Mouse (Mus musculus) skeletal muscle tissue, postnatal 0 days (tissue): ENCODE results near the gene Epor. TPM values are rescaled to one million over a fixed set of nuclear protein-coding genes. Genes with fewer than 3 reads are reported as not detected.

Experiments used
- polyA plus RNA-seq: library from polyadenylated mRNA; unstranded; fragments of >200 nt; fragmentation: Nextera tagmentation; extraction: Ambion mirVana; gene quantifications from 2 replicates; pipeline ENCODE4 v1.2.1, GENCODE M21; 2015

Epor gene
- 8.0 and 9.8 TPM in 2 replicates for polyA plus RNA-seq

DNA sequence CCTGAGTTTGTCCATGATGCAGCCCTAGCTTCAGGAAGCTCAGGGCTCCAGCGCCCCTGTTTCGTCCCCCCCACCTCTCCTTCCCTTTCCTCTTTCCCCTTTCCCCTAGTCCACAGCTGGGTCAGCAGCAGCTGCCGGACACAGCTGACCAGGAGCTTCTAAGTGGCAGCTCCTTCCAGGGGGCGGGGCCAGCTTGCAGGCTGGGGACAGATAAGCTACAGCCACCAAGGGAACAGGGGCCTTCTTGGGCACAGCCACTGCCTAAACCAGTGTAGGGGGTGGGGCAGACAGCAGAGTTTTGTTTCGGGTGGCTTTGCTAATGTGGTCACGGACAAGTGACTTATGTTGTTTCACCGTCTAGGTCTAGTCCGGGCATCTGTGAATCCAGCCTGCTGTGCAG is at the start of gene Epor:
TSS of gene Epor (minus strand) at position 90 of the 400 bp plus-strand sequence.

DNA sequence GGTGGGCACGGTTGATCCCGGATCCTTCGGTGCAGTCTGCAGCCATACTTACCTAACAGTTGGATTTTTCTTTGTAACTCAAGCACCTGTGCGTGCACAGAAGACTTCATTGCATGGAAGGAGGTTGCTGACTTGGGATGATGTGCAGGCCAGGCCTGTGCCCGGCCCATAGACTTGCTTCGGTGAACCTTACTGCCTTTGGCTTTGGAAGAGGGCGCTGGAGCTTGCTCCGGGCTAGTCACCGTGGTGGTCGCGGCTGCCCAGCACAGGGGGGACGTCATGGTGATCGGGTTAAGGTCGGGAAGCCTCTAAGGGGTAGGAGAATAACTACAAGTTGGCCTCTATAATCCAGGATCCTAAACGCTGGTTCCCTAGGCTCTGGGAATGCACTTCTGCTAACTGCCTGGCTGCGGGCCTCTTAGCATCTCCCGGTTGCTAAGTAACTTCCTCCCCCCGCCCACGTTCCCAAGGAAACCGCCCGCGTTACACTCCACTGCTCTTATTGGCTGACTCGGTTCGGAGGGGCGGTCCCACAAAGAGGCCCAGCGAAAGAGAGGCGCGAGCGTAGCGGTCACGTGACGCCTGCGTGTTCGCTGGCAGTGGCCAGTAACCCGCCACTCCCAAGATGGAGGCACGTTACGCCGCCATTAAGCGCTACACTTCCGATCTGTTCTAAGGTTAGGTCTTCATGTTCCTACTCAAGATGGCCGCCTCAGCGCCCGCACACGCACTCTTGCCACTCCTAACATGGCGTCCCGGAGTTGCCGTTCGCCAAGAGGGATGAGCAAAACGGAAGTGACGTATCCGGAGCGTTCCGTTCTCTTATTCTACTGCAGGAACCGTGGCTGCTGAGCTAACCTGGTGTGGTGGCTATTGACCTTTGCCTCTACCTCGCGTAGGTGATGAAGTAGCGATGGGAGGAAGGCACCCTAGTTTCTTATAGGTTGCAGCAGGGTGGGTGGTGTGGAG is 39.2 kb upstream of the Epor start, which contains the start of the genes Ccdc151 and Prkcsh:
TSS of gene Ccdc151 (minus strand) at position 441 of the 969 bp plus-strand sequence.
TSS of gene Prkcsh (plus strand) at position 613 of the 969 bp plus-strand sequence.

DNA sequence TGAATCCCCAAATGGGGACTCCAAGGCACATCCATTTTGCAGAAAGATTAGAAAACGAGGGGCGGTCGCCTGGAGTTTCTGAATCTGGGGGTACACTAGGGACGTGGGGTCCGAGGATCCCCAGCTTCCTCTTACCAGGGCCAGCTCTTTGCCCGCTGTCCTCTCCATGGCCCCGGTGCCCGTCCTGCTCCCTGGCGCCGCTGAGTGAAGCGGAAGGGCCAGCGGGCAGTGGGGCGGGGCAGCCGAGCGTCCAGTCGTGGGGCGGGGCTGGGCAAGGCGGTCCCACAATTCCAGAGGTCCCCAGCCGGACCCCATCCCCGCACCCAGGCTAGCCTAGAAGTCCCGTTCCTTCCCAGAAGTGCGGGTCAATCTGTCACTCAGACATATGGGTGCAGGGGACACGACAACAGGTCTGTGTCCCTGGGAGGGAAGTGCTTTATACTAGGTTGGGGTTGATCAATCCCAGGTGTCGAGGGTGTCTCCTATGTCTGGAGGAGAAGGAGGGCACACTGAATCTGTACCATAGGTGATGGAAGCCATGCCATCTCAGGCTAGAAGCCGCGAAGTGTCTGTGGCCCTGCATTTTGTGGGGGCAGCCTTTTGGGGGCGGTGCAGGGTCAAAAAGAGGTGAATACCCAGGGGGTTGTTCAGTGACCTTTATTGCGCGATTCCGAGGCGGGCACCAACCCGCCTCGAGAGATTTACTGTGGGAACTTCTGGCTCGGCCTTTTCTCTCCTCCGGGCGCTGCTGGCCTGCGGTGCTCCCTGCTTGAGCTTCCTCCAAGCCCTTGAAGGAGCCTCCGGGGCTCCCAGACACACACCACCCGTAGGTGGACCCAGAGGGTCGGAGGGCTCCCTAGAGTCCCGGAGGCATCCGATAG is 26.2 kb upstream of the Epor start, which contains the start of gene Rgl3:
TSS of gene Rgl3 (minus strand) at position 217 of the 881 bp plus-strand sequence.

DNA sequence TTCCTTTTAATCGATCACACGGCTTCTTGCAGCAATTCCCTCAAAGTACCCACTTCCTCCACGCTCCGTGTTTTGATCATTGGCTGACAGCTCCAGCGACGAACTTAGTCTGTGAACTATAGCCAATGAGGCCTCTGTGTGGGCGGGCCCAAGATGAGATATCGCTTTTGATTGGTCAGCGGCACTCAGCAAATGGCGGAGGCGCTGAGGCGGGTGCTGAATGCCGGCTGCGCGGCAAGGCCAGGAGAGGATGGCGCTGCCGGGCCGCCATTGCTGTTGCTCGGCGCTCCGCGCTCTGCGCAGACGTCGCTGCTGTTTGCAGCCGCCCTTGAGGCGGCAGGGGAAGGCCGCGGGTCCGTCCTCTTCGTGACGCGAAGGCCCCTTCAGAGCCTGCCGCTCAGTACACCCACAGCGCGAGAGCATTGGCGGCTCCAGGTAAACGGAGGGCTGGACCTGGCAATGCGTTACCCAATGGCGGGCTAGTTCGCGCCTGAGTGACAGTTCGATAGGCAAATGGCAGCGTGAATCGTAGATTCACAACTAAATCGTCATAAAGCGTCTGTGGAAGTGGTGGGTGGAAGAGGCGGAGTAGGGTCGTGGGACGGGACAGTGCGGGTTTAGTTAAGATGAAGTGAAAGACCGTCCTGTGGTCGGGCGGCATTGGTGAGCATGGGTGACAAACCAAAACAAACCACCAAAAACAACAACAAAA is 7.6 kb downstream of the Epor start, which contains the start of gene Swsap1:
TSS of gene Swsap1 (plus strand) at position 186 of the 712 bp plus-strand sequence.

DNA sequence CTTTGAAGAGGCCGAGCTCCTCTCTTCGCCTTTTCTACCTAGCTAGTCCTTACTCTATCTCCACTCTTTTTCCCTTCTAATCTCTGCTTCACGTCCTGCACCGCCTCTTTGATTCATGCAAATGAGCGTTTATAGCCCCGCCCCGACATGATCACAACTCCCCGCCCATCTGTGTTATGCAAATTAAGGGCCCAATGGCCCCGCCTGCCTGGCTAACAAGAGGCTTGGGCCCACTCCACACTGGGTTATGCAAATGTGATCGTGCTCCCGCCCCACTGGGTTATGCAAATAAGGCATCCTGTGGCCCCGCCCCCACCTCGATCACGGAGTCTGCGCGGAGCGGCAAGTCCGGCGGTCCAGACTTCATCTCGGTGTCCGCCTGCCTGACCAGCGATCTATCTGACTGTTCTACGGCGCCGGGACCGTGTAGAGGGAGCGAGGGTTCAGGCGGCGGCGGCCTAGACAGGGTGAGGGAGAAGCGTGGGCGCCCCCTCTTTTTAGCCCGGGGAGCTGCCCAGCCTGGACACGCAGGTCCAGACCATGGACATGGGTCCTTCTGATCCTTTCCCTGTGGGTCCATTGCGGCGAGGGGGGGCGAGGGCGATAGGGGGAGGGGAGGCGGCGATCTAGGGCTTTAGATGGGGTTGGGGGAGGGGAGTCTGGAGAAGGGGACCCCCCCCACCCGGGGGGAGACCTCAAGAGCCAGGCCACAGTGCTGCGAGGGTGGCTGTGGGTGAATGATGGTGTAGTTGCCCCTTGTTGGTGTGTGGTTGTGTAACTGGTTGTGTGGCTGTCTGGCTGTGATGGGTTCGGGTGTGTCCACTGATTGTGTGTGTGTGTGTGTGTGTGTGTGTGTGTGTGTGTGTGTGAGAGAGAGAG is 26.4 kb downstream of the Epor start, which contains the start of gene Plppr2:
TSS of gene Plppr2 (plus strand) at position 342 of the 879 bp plus-strand sequence.

DNA sequence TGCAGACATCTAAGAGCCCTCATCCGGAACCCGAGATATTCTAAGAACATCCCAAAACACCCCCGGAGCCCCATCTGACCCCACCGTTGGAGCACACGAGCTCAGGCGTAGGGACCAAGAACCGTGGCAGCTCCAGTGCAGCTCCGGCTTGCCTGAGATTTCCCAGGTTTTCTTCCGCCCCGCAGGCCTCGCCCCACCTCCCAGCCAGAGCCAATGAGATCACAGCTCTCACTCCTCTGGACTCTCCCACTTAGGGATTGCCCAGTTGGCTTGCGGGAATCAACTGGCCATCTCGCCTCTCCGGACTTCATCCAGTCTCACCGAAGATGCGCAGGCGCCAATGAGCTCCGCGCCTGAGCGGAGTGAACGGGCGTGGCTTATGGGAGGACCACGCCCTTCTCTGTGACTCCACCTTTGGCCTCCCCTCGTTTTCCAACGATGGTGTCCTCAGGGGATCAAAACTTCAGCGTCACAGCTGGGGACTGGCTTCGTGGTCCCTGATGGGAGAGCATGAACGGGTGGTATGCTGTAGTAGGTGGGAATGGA is 36.0 kb downstream of the Epor start, which contains the start of the genes Ccdc159 and Tmem205:
TSS of gene Ccdc159 (plus strand) at position 264 of the 546 bp plus-strand sequence.
TSS of gene Tmem205 (minus strand) at position 349 of the 546 bp plus-strand sequence.

DNA sequence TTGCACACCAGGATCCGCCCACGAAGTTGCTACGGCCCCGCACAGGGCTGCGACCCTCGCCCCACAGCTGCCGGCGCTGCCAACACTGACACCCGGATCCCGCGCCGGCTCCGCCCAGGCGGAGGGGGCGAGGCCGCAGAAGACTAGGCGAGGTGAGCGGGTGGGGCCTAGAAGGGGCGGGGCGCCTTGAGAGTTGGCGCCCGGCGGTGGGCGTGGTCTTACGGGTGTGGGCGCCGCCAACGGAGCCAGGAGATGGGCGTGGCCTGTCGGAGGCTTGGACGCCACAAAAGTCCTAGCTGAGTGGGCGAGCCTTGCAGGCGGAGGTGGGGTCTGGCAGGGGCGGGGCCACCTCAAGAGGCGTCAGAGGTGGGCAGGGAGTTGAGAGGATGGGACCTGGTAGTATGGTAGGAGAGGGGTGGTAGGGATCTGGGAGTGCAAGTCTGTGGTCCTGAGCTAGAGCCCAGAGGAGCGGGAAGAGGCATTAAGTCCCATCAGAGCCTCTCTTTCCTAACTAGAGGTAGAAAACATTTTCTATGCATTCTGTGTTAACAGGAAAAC is 45.2 kb downstream of the Epor start, which contains the start of gene Rab3d:
TSS of gene Rab3d (minus strand) at position 158 of the 558 bp plus-strand sequence.

Other genes with a start within 250 kb of the Epor start
- 6.8 and 11.5 TPM in 2 replicates for gene Ldlr, start 240.0 kb downstream of the Epor start, polyA plus RNA-seq
- 16.6 and 19.0 TPM in 2 replicates for gene Spc24, start 203.2 kb downstream of the Epor start, polyA plus RNA-seq
- gene Kank2, start 164.8 kb downstream of the Epor start, polyA plus RNA-seq: 10.1 and 10.9 TPM in 2 replicates
- 1.1 and 6.7 TPM in 2 replicates for gene Angptl8, start 128.0 kb downstream of the Epor start, polyA plus RNA-seq
- 13.3 and 14.2 TPM in 2 replicates for gene Dock6, start 110.9 kb downstream of the Epor start, polyA plus RNA-seq
- 6.7 and 17.4 TPM in 2 replicates for gene Rab3d, start 45.3 kb downstream of the Epor start, polyA plus RNA-seq
- gene Ccdc159, start 36.0 kb downstream of the Epor start, polyA plus RNA-seq: 1.1 and 1.3 TPM in 2 replicates
- 33.4 and 53.5 TPM in 2 replicates for gene Tmem205, start 36.0 kb downstream of the Epor start, polyA plus RNA-seq
- 1.4 and 2.0 TPM in 2 replicates for gene Plppr2, start 26.5 kb downstream of the Epor start, polyA plus RNA-seq
- gene Swsap1, start 7.8 kb downstream of the Epor start, polyA plus RNA-seq: 2.1 and 2.6 TPM in 2 replicates
- gene Rgl3, start 25.9 kb upstream of the Epor start, polyA plus RNA-seq: 0.27 TPM in 2 replicates
- 0.09 and 0.12 TPM in 2 replicates for gene Ccdc151, start 39.1 kb upstream of the Epor start, polyA plus RNA-seq
- 28.7 and 37.6 TPM in 2 replicates for gene Prkcsh, start 39.3 kb upstream of the Epor start, polyA plus RNA-seq
- gene Elavl3, start 88.5 kb upstream of the Epor start, polyA plus RNA-seq: not detected in 2 replicates
- gene Gm49318, start 107.8 kb upstream of the Epor start, polyA plus RNA-seq: not detected in 2 replicates
- 3.8 and 4.5 TPM in 2 replicates for gene Zfp653, start 107.9 kb upstream of the Epor start, polyA plus RNA-seq
- 40.4 and 43.4 TPM in 2 replicates for gene Ecsit, start 121.9 kb upstream of the Epor start, polyA plus RNA-seq
- gene Cnn1, start 135.7 kb upstream of the Epor start, polyA plus RNA-seq: 8.7 and 11.2 TPM in 2 replicates
- gene Elof1, start 153.7 kb upstream of the Epor start, polyA plus RNA-seq: 69.6 and 81.4 TPM in 2 replicates
- gene Acp5, start 172.2 kb upstream of the Epor start, polyA plus RNA-seq: 1.6 and 22.5 TPM in 2 replicates
- 65.1 and 66.3 TPM in 2 replicates for gene Pigyl, start 193.3 kb upstream of the Epor start, polyA plus RNA-seq
- gene Zfp872, start 224.6 kb upstream of the Epor start, polyA plus RNA-seq: 0.22 TPM in 1 of 2 replicates, not detected in the other